Mouse (Mus musculus) inflammation-experienced regulatory T-cells, adult 6 months (primary cell): ENCODE results near the gene Sdr39u1. TPM values are rescaled to one million over a fixed set of nuclear protein-coding genes. Genes with fewer than 3 reads are reported as not detected.

Source experiments
- ATAC-seq: one replicate; pipeline ENCODE4 v1.8.0; 2017
- polyA plus RNA-seq, 3 experiments: library from polyadenylated mRNA; unstranded; fragments of 100-300 nt; shearing (Covaris generic); gene quantifications; one replicate each; pipeline ENCODE4 v1.2.1; 2017

Gene Sdr39u1
- polyA plus RNA-seq, 3 experiments from 2014 or later, result 76.4 to 107 (median 93.3) TPM

DNA sequence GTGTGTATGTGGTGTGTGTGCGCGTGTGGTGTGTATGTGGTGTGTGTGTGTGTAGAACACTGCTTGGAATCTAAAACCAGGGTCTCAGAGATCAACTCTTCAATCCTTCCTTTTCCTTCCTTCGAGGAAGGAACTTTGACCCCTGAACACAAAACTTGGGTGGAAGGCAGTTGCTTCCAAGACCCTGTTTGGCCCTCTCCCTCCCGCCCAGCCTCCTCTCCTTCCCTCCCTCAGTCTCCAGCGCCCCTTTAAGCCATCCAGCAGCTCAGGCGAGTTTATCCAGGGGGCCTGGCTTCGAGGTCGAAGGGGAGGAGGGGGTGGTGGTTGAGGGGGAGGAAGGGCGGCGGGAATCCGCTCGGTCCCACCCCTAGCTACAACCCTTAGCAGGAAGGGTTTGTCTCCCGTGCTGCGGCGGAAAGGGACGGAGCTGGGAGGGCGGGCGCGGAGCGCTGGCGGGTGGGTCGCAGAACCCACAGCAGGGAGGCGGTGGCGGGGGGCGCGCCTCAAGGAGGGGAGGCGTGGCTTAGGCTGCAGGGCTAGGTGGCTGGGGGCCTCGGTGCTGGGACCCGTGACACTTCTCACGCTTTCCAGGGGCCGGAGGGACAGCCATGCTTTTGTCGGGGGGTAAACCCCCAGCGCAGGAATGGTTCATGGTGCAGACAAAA, 46.3 kb downstream of the Sdr39u1 start, which contains the start of gene Nynrin:
Gene Nynrin, plus strand, starts transcription at position 390 of the 665 bp plus-strand sequence.
- no peak for ATAC-seq

DNA sequence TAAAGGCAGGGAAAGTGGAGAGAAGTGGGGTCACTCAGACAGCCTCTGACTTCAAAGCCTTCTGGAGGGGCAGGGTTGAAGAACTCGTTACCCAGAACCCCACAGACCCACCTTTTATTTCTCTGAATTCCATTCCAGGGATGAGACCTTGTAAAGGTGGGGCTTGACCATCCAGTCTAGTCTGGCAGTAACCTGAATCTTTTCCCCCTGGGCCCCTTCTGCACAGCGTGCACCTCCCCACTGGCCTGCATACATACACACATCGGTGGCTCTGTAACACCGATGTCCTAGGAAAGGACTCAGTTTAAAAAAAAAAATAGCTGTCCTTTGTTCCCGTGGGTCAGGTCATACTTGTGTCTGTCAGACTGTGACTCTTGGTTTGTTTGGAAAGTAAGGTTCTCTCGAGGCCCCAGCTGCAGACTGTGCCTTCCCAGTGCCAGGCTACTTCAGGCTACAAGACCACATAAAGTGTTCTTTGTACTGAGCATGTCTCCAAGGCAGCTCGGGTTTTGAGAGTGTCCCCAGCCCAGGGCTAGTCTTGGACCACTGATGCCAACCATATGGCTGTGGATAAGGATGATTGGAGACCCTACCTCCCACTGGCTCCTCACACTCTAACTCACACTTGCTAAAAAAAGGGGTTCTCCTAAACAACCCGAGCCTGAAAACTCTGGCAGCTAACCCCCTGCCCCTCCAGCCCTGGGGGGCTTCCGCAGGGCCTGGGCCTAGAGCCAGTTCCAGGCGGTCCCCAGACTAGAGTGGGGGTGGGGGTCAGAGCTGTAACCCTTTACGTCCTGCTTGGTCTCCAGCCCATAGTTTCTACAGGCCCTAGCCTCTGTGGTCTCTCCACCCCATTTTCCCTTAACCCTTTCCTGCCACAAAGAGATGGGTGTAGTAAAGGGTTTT, 47.2 kb downstream of the Sdr39u1 start:
- no peak for ATAC-seq

DNA sequence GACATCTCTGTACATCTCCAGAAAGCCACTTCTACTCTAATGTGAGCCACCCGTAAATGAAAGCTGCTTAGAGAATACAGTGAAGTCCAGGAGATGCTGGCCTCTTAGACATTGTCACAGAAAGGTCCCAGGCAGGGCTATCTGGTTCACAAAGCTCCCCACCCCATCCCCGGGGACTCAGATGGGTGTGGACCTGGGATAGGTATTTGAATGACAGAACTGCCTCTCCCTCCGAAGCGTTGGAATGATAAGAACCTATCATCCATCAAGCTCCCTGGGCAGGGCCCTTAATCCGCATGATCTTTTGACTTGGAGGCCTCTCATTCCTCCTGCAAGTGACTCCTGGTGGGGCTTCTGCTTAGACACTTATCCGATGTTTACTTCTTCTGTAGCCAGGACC, 49.2 kb downstream of the Sdr39u1 start:
- ATAC-seq, result no peak

Other genes with a start within 250 kb of the Sdr39u1 start
- gene Mdp1, start 239.8 kb downstream of the Sdr39u1 start, polyA plus RNA-seq, result 100 to 1,000 TPM in 1 of 3 experiments, 10 to 100 TPM in 2; 89.2 to 101 (median 95.6) TPM
- 10 to 100 TPM; 25.8 to 33.9 (median 29.9) TPM for gene Gmpr2, start 228.4 kb downstream of the Sdr39u1 start, polyA plus RNA-seq
- gene Nedd8, start 228.2 kb downstream of the Sdr39u1 start, polyA plus RNA-seq, result 100 to 1,000 TPM; 335 to 412 (median 375) TPM
- 10 to 100 TPM; 26.4 to 30.7 (median 30.2) TPM for gene Tinf2, start 218.5 kb downstream of the Sdr39u1 start, polyA plus RNA-seq
- gene Tgm1, start 186.4 kb downstream of the Sdr39u1 start, polyA plus RNA-seq, result not detected
- gene Rabggta, start 178.0 kb downstream of the Sdr39u1 start, polyA plus RNA-seq, result 10 to 100 TPM; 40.8 to 75.9 (median 62.1) TPM
- gene Dhrs1, start 154.6 kb downstream of the Sdr39u1 start, polyA plus RNA-seq, result 10 to 100 TPM; 32.4 to 57.8 (median 46.5) TPM
- 1 to 10 TPM; 4.1 to 8.4 (median 5.4) TPM for gene Nop9, start 154.6 kb downstream of the Sdr39u1 start, polyA plus RNA-seq
- gene Cideb, start 141.8 kb downstream of the Sdr39u1 start, polyA plus RNA-seq, result not detected
- gene Ltb4r2, start 138.9 kb downstream of the Sdr39u1 start, polyA plus RNA-seq, result not detected
- 10 to 100 TPM in 1 of 3 experiments, 1 to 10 TPM in 1, under 1 TPM in 1; 0.57 to 16.6 (median 3.8) TPM for gene Ltb4r1, start 134.3 kb downstream of the Sdr39u1 start, polyA plus RNA-seq
- gene Adcy4, start 116.2 kb downstream of the Sdr39u1 start, polyA plus RNA-seq, result under 1 TPM in 1 of 3 experiments, not detected in 2; 0.29 TPM
- 10 to 100 TPM; 71.9 to 99.8 (median 84.8) TPM for gene Ripk3, start 111.4 kb downstream of the Sdr39u1 start, polyA plus RNA-seq
- gene Nfatc4, start 77.1 kb downstream of the Sdr39u1 start, polyA plus RNA-seq, result not detected
- under 1 TPM in 1 of 3 experiments, not detected in 2; 0.04 TPM for gene Nynrin, start 46.3 kb downstream of the Sdr39u1 start, polyA plus RNA-seq
- gene Cbln3, start 15.9 kb downstream of the Sdr39u1 start, polyA plus RNA-seq, result under 1 TPM in 1 of 3 experiments, not detected in 2; 0.11 TPM
- 10 to 100 TPM; 10.5 to 13.1 (median 12.8) TPM for gene Khnyn, start 15.3 kb downstream of the Sdr39u1 start, polyA plus RNA-seq
- not detected for gene Cma1, start 44.4 kb upstream of the Sdr39u1 start, polyA plus RNA-seq
- gene Cma2, start 50.7 kb upstream of the Sdr39u1 start, polyA plus RNA-seq, result not detected
- not detected for gene Mcpt1, start 117.7 kb upstream of the Sdr39u1 start, polyA plus RNA-seq
- not detected for gene Mcpt9, start 130.2 kb upstream of the Sdr39u1 start, polyA plus RNA-seq
- not detected for gene Mcpt2, start 141.7 kb upstream of the Sdr39u1 start, polyA plus RNA-seq
- not detected for gene Mcpt4, start 162.0 kb upstream of the Sdr39u1 start, polyA plus RNA-seq
- gene Mcpt8, start 185.0 kb upstream of the Sdr39u1 start, polyA plus RNA-seq, result not detected
- not detected for gene Ctsg, start 202.3 kb upstream of the Sdr39u1 start, polyA plus RNA-seq
- not detected for gene Gzme, start 220.3 kb upstream of the Sdr39u1 start, polyA plus RNA-seq
- gene Gzmd, start 232.3 kb upstream of the Sdr39u1 start, polyA plus RNA-seq, result not detected